Mouse (Mus musculus) C2C12 (cell line): ENCODE data around the gene Pcnt.
A peak's percentile ranks its signal among the peaks of the same experiment; 100 is the strongest.

Experiments
- CTCF ChIP-seq: IDR thresholded peaks from one replicate; pipeline ENCODE4 v1.5.1; 2011; ENCODE audit not compliant: control insufficient read depth, insufficient read depth, insufficient read length
- MAX ChIP-seq: IDR thresholded peaks from one replicate; pipeline ENCODE4 v1.6.1; 2011; ENCODE audit warnings: mild to moderate bottlenecking, control low read depth

DNA sequence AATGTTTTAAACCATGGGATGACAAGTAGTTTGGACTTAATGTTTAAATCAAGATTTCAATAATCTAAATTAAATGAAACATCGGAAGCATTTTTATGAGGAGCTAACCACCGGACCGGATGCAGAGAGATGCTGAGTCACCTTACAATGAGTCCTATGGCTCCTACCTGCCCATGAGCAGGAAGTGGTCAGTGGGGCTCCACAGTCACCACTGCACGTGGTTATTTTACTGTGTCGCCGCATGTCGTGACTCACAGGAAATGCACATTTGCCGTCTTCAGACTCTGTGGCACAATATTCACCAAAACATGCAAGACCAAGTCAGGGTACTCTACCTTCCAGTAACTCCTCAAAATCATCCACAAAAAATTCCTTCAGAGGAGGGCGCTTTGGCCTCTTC is 135.8 kb downstream of the Pcnt start:
- peak; percentile 95 for TF ChIP-seq MAX
- no peak for TF ChIP-seq CTCF
